Mouse (Mus musculus): ENCODE results near the gene Fan1. TPM values are rescaled to one million over a fixed set of nuclear protein-coding genes. Genes with fewer than 3 reads are reported as not detected.

The Fan1 gene
- polyA plus RNA-seq, 1 experiment = 1.6 TPM

- no peaks in the 10 kb centered on the region for H3K36me3 ChIP-seq (ENCODE audit: control insufficient read depth, insufficient read depth, low read length)
These were observed 16.5 kb downstream of the Fan1 start for GRCm38 (mm10) chr7:64357405-64357804.

GRCm38 (mm10) chr7:64356661-64357060 lies 17.2 kb downstream of the Fan1 start:
- Histone ChIP-seq H3K4me1 (ENCODE audit: control insufficient read depth, insufficient read depth, low read length) (no peaks in the 10 kb centered on the region; the same call in 1 of the 2 replicates), H3K36me3 (ENCODE audit: control insufficient read depth, insufficient read depth, low read length) (no peaks in the 10 kb centered on the region), H3K4me3 (ENCODE audit: control insufficient read depth, low read depth, low read length) (no peak overlapping the region), H3K27me3 (ENCODE audit: control insufficient read depth, insufficient read depth, low read length) (no peaks in the 10 kb centered on the region), H3K27ac (ENCODE audit: control insufficient read depth, insufficient read depth, low read depth, low read length) (peak overlapping the region; percentile 33)
- TF ChIP-seq CTCF (IDR thresholded peaks at IDR 0.05; ENCODE audit: control insufficient read depth, insufficient read depth, insufficient replicate concordance, low read depth, low read length) (no peak), POLR2A (IDR thresholded peaks at IDR 0.05; ENCODE audit: control insufficient read depth, low read depth, low read length) (no peak)

More at GRCm38 (mm10) chr7:64357405-64357804, 16.5 kb downstream of the Fan1 start:
- Histone ChIP-seq H3K4me1 (ENCODE audit: control insufficient read depth, insufficient read depth, low read length) (no peaks in the 10 kb centered on the region; the same call in 1 of the 2 replicates), H3K27ac (ENCODE audit: control insufficient read depth, insufficient read depth, low read depth, low read length) (peak overlapping the region; percentile 83), H3K4me3 (ENCODE audit: control insufficient read depth, low read depth, low read length) (no peak overlapping the region), H3K27me3 (ENCODE audit: control insufficient read depth, insufficient read depth, low read length) (no peaks in the 10 kb centered on the region)
- no peak for TF ChIP-seq POLR2A (IDR thresholded peaks at IDR 0.05; ENCODE audit: control insufficient read depth, low read depth, low read length)
- TF ChIP-seq CTCF (IDR thresholded peaks at IDR 0.05; ENCODE audit: control insufficient read depth, insufficient read depth, insufficient replicate concordance, low read depth, low read length) = no peak

GRCm38 (mm10) chr7:64354206-64354605 lies 19.7 kb downstream of the Fan1 start:
- H3K27me3 ChIP-seq (ENCODE audit: control insufficient read depth, insufficient read depth, low read length) = no peaks in the 10 kb centered on the region
- TF ChIP-seq CTCF (IDR thresholded peaks at IDR 0.05; ENCODE audit: control insufficient read depth, insufficient read depth, insufficient replicate concordance, low read depth, low read length) (no peak), POLR2A (IDR thresholded peaks at IDR 0.05; ENCODE audit: control insufficient read depth, low read depth, low read length) (no peak)
- no peaks in the 10 kb centered on the region for H3K36me3 ChIP-seq (ENCODE audit: control insufficient read depth, insufficient read depth, low read length)
- H3K4me3 ChIP-seq (ENCODE audit: control insufficient read depth, low read depth, low read length) = no peak overlapping the region
- no peaks in the 10 kb centered on the region; the same call in 1 of the 2 replicates for H3K4me1 ChIP-seq (ENCODE audit: control insufficient read depth, insufficient read depth, low read length)
- no peak overlapping the region for H3K27ac ChIP-seq (ENCODE audit: control insufficient read depth, insufficient read depth, low read depth, low read length)

GRCm38 (mm10) chr7:64351087-64351486 lies 22.8 kb downstream of the Fan1 start:
- H3K36me3 ChIP-seq (ENCODE audit: control insufficient read depth, insufficient read depth, low read length) = peaks cover 1% of the 10 kb centered on the region; the same call in 1 of the 2 replicates

GRCm38 (mm10) chr7:64349147-64349861 lies 24.6 kb downstream of the Fan1 start:
- H3K36me3 ChIP-seq (ENCODE audit: control insufficient read depth, insufficient read depth, low read length) = peaks cover 1% of the 10 kb centered on the region; the same call in 1 of the 2 replicates
- no peak for TF ChIP-seq POLR2A (IDR thresholded peaks at IDR 0.05; ENCODE audit: control insufficient read depth, low read depth, low read length)
- no peak for TF ChIP-seq CTCF (IDR thresholded peaks at IDR 0.05; ENCODE audit: control insufficient read depth, insufficient read depth, insufficient replicate concordance, low read depth, low read length)

More at GRCm38 (mm10) chr7:64351087-64351486, 22.8 kb downstream of the Fan1 start:
- H3K4me3 ChIP-seq (ENCODE audit: control insufficient read depth, low read depth, low read length) = no peak overlapping the region
- no peaks in the 10 kb centered on the region for H3K4me1 ChIP-seq (ENCODE audit: control insufficient read depth, insufficient read depth, low read length)
- H3K27me3 ChIP-seq (ENCODE audit: control insufficient read depth, insufficient read depth, low read length) = no peaks in the 10 kb centered on the region
- no peak overlapping the region for H3K27ac ChIP-seq (ENCODE audit: control insufficient read depth, insufficient read depth, low read depth, low read length)
- TF ChIP-seq POLR2A (IDR thresholded peaks at IDR 0.05; ENCODE audit: control insufficient read depth, low read depth, low read length) (no peak), CTCF (IDR thresholded peaks at IDR 0.05; ENCODE audit: control insufficient read depth, insufficient read depth, insufficient replicate concordance, low read depth, low read length) (no peak)

GRCm38 (mm10) chr7:64347813-64348212 lies 26.1 kb downstream of the Fan1 start:
- Histone ChIP-seq H3K4me3 (ENCODE audit: control insufficient read depth, low read depth, low read length) (no peak overlapping the region), H3K27me3 (ENCODE audit: control insufficient read depth, insufficient read depth, low read length) (no peaks in the 10 kb centered on the region), H3K27ac (ENCODE audit: control insufficient read depth, insufficient read depth, low read depth, low read length) (no peak overlapping the region), H3K36me3 (ENCODE audit: control insufficient read depth, insufficient read depth, low read length) (peaks cover 1% of the 10 kb centered on the region; the same call in 1 of the 2 replicates), H3K4me1 (ENCODE audit: control insufficient read depth, insufficient read depth, low read length) (no peaks in the 10 kb centered on the region)
- TF ChIP-seq POLR2A (IDR thresholded peaks at IDR 0.05; ENCODE audit: control insufficient read depth, low read depth, low read length) = no peak
- TF ChIP-seq CTCF (IDR thresholded peaks at IDR 0.05; ENCODE audit: control insufficient read depth, insufficient read depth, insufficient replicate concordance, low read depth, low read length) = no peak

More at GRCm38 (mm10) chr7:64349147-64349861, 24.6 kb downstream of the Fan1 start:
- H3K4me1 ChIP-seq (ENCODE audit: control insufficient read depth, insufficient read depth, low read length) = no peaks in the 10 kb centered on the region
- no peak overlapping the region for H3K27ac ChIP-seq (ENCODE audit: control insufficient read depth, insufficient read depth, low read depth, low read length)
- no peak overlapping the region for H3K4me3 ChIP-seq (ENCODE audit: control insufficient read depth, low read depth, low read length)
- H3K27me3 ChIP-seq (ENCODE audit: control insufficient read depth, insufficient read depth, low read length) = no peaks in the 10 kb centered on the region

- no peak for TF ChIP-seq CTCF (IDR thresholded peaks at IDR 0.05; ENCODE audit: control insufficient read depth, insufficient read depth, insufficient replicate concordance, low read depth, low read length)
- TF ChIP-seq POLR2A (IDR thresholded peaks at IDR 0.05; ENCODE audit: control insufficient read depth, low read depth, low read length) = no peak
- Histone ChIP-seq H3K27ac (ENCODE audit: control insufficient read depth, insufficient read depth, low read depth, low read length) (no peak overlapping the region), H3K27me3 (ENCODE audit: control insufficient read depth, insufficient read depth, low read length) (no peaks in the 10 kb centered on the region), H3K4me3 (ENCODE audit: control insufficient read depth, low read depth, low read length) (no peak overlapping the region), H3K4me1 (ENCODE audit: control insufficient read depth, insufficient read depth, low read length) (no peaks in the 10 kb centered on the region), H3K36me3 (ENCODE audit: control insufficient read depth, insufficient read depth, low read length) (peaks cover 5% of the 10 kb centered on the region)
These were observed 41.2 kb downstream of the Fan1 start for GRCm38 (mm10) chr7:64332686-64333085.
